Mouse (Mus musculus): Measurements from ENCODE around the gene 1700125H20Rik.

- TF ChIP-seq CTCF (IDR thresholded peaks at IDR 0.05 in 2 of 3, conservative IDR thresholded peaks at IDR 0.05 in 1 of 3; ENCODE audit: control insufficient read depth in 1 of 3, insufficient read depth in 1 of 3, low read depth in 2 of 3, low read length in 3 of 3, poor library complexity in 1 of 3, severe bottlenecking in 1 of 3) (no peak), TCF12 (IDR thresholded peaks at IDR 0.05; ENCODE audit: low read depth, low read length) (no peak), MYC (IDR thresholded peaks at IDR 0.05; ENCODE audit: low read depth, low read length) (no peak)
Observed at GRCm38 (mm10) chr11:85184839-85185238, 14.6 kb downstream of the 1700125H20Rik start.

Data from MEL (cell line).